In genomic region chr15:83772953-83773352, GRCm38 (mm10) we compare ENCODE assay signal across 14 mouse cellular contexts. TPM values are rescaled to one million over a fixed set of nuclear protein-coding genes. Genes with fewer than 3 reads are reported as not detected.
DNase-seq lines count a peak whose midpoint lies in the region; ATAC-seq and TF ChIP-seq lines count a peak whose summit lies in the region.
"Had no signal": no experiment of that assay in that cellular context is flagged by ENCODE, and none has a peak within 500 bp of the region (broad histone marks: within the 10 kb centered on the region; RNA-seq: fewer than 3 reads in every experiment).

No protein-coding gene starts in this region.

- TF ChIP-seq POLR2A in kidney, adult 2 months (IDR thresholded peaks at IDR 0.05; ENCODE audit: low read depth, low read length): no peak

- 73% methylated on average over 4 of the region's 4 CpGs for WGBS in kidney, adult 2 months

- no peaks in the 10 kb centered on the region for H3K36me3 ChIP-seq in kidney, adult 2 months (ENCODE audit: control insufficient read depth, insufficient read depth, low read length)
- H3K36me3 ChIP-seq: limb, embryonic 13.5 days; neural tube, embryonic 13.5 days had no signal

- H3K27me3 ChIP-seq in kidney, adult 2 months (replicated peaks; ENCODE audit: control insufficient read depth, insufficient read depth, low read length): no peaks in the 10 kb centered on the region

- H3K27ac ChIP-seq in kidney, adult 2 months (ENCODE audit: insufficient read depth, low read depth, low read length): no peak overlapping the region
- H3K27ac ChIP-seq: limb, embryonic 13.5 days; neural tube, embryonic 13.5 days had no signal

- 0 out of 2 replicates have a peak, but pooled peaks have one; percentile 14 for ATAC-seq in frontal cortex, adult (ENCODE audit: low TSS enrichment)
- ATAC-seq: midbrain, embryonic 16.5 days had no signal

- H3K4me1 ChIP-seq in kidney, adult 2 months (ENCODE audit: control insufficient read depth, insufficient read depth, low read length): no peaks in the 10 kb centered on the region
- H3K4me1 ChIP-seq: limb, embryonic 13.5 days had no signal

- no peak for TF ChIP-seq CTCF in kidney, adult 2 months (conservative IDR thresholded peaks at IDR 0.05; ENCODE audit: insufficient read depth, insufficient read length, low read depth, low read length)

- intact Hi-C loops in gastrocnemius, postnatal 14 days (cut with DNase I; ENCODE audit: low total_unique reads): no loop called here

- no peak overlapping the region for H3K4me3 ChIP-seq in kidney, adult 2 months (ENCODE audit: insufficient read depth, low read depth, low read length)
- H3K4me3 ChIP-seq: limb, embryonic 13.5 days; neural tube, embryonic 13.5 days had no signal

- no peak for DNase-seq in frontal cortex, postnatal 25 days (ENCODE audit: low spot score in 2 of 2)
- peak; percentile 60 for DNase-seq in kidney, adult 2 months
- no peak for DNase-seq in kidney, postnatal 4 days
- DNase-seq in right cerebral cortex, postnatal 10 days (ENCODE audit: low spot score in 2 of 2): peak; percentile 79 to 87
- no peak for DNase-seq in right cerebral cortex, adult 2 months (ENCODE audit: low spot score in 2 of 2)
- DNase-seq in gastrocnemius, postnatal 14 days: no peak
- DNase-seq: lung, adult 2 months; thymus, postnatal 14 days had no signal

RNA-seq across cellular contexts. Expression of gene Mpped1, which starts 6.3 kb away (rescaled TPM):
- polyA plus RNA-seq in kidney, adult 2 months (2012; rRNA removed): not detected in 2 replicates
- not detected for total RNA-seq in gastrocnemius, postnatal 14 days (2021)
- total RNA-seq: heart, adult 18-20 months; MEL had no signal
- polyA plus RNA-seq: lung, adult 2 months had no signal

RNA-seq across cellular contexts. Expression of gene Scube1, which starts 48.1 kb away (rescaled TPM):
- 3.5 TPM in 2 replicates for polyA plus RNA-seq in kidney, adult 2 months (2012; rRNA removed)
- 1 to 10 TPM; 1.2 to 1.7 TPM for total RNA-seq in gastrocnemius, postnatal 14 days (2021)
- total RNA-seq: MEL had no signal

Comparison
In these comparisons a context has a peak if more than half of its experiments do, and no peak if none do; other contexts are left out.
1. DNase-seq: peak in kidney, adult 2 months (single experiment) and right cerebral cortex, postnatal 10 days (2 of 2); none in frontal cortex, postnatal 25 days (0 of 2), kidney, postnatal 4 days (0 of 2), right cerebral cortex, adult 2 months (0 of 2) and gastrocnemius, postnatal 14 days (single experiment).